Mouse (Mus musculus) CH12.LX (cell line): Measurements from ENCODE around the gene Col28a1.

Experiments
- KAT2A ChIP-seq: IDR thresholded peaks from 2 replicates; pipeline ENCODE4 v1.6.1; 2012; ENCODE audit warnings: low read length, improper control_type of control experiment, inconsistent platforms; ENCODE audit not compliant: insufficient replicate concordance
- POLR2A ChIP-seq: IDR thresholded peaks from 2 replicates; pipeline ENCODE4 v1.6.1; 2011; ENCODE audit warnings: low read depth, mild to moderate bottlenecking, improper control_type of control experiment, low read length

GRCm38 (mm10) chr6:8074914-8075313 lies 117.5 kb downstream of the Col28a1 start:
- TF ChIP-seq POLR2A (no peak), KAT2A (no peak)
